Mouse (Mus musculus) heart, adult 2 months (tissue): ENCODE measurements around the gene Fam50a. TPM values are rescaled to one million over a fixed set of nuclear protein-coding genes. Genes with fewer than 3 reads are reported as not detected.
"Not testable (repeated sequence)": the region's sequence is repeated elsewhere in the genome, so short reads cannot be mapped to it uniquely, and the experiment has no call there.

ENCODE experiments used
- DNase-seq, 2 experiments: peaks; one replicate each; pipeline ENCODE4 v3.0.0; 2021
- H3K27ac ChIP-seq: fragments of 200-600 bp; 2 replicates; pipeline ENCODE4 v1.8.1; 2022
- H3K27me3 ChIP-seq: fragments of 200-500 bp; 2 replicates; pipeline ENCODE4 v1.6.1; 2012; ENCODE audit warnings: mild to moderate bottlenecking, low read length, inconsistent platforms, mixed read lengths; ENCODE audit not compliant: control insufficient read depth, insufficient read depth
- H3K36me3 ChIP-seq: fragments of 200-500 bp; 2 replicates; pipeline ENCODE4 v1.6.1; 2012; ENCODE audit warnings: low read length, inconsistent platforms; ENCODE audit not compliant: control insufficient read depth, insufficient read depth
- H3K4me1 ChIP-seq: fragments of 200-500 bp; 2 replicates; pipeline ENCODE4 v1.6.1; 2011; ENCODE audit warnings: low read length; ENCODE audit not compliant: control insufficient read depth, insufficient read depth
- H3K4me3 ChIP-seq: fragments of 200-600 bp; 2 replicates; pipeline ENCODE4 v1.8.1; 2022
- H3K79me2 ChIP-seq: fragments of 200-500 bp; replicated peaks from 2 replicates; pipeline ENCODE4 v1.6.1; 2012; ENCODE audit warnings: mild to moderate bottlenecking, inconsistent platforms, low read length, moderate library complexity, mixed read lengths; ENCODE audit not compliant: control insufficient read depth, insufficient read depth
- H3K9ac ChIP-seq: fragments of 200-500 bp; 2 replicates; pipeline ENCODE4 v1.6.1; 2012; ENCODE audit warnings: low read depth, mild to moderate bottlenecking, control low read depth, inconsistent platforms, low read length, mixed read lengths
- CTCF ChIP-seq: fragments of 200-600 bp; IDR thresholded peaks from 2 replicates; pipeline ENCODE4 v1.8.1; 2022; ENCODE audit warnings: antibody characterized with exemption, mild to moderate bottlenecking, moderate library complexity
- EP300 ChIP-seq: fragments of 200-500 bp; IDR thresholded peaks from 2 replicates; pipeline ENCODE4 v1.6.1; 2011; ENCODE audit warnings: low read depth, low read length, control low read depth; ENCODE audit not compliant: insufficient read depth
- POLR2A ChIP-seq: fragments of 200-500 bp; IDR thresholded peaks from 2 replicates; pipeline ENCODE4 v1.6.1; 2011; ENCODE audit warnings: mild to moderate bottlenecking, low read depth, low read length, control low read depth; ENCODE audit not compliant: insufficient read depth
- WGBS: fragments of 180-500 bp; shearing (Covaris S2); methylation state at CpG from one replicate; pipeline ENCODE4 v1.1.7; 2018; 5-methylcytosine and 5-hydroxymethylcytosine counted together
- intact Hi-C: fragments of 180-260 bp; cut with DNase I; formaldehyde crosslinking; loops from one replicate; pipeline ENCODE4 v1.15.1; 2025
- microRNA-seq, 2 experiments: library from miRNA; unstranded; fragments of <30 nt; microRNA quantifications; one replicate each; pipeline ENCODE4 v1.2.0; 2021
- polyA plus RNA-seq: library from polyadenylated mRNA; depleted of rRNA; stranded (reverse); fragments of >200 nt; gene quantifications from 2 replicates; pipeline ENCODE4 v1.2.3, GENCODE M21; 2012; rRNA removed
- total RNA-seq, 2 experiments: library from RNA; stranded (reverse); gene quantifications; 2 replicates each; pipeline ENCODE4 v1.2.3; 2021

Gene Fam50a
- total and polyA plus RNA-seq, 3 experiments, result 7.1 to 24.9 (median 24.6) TPM

DNA sequence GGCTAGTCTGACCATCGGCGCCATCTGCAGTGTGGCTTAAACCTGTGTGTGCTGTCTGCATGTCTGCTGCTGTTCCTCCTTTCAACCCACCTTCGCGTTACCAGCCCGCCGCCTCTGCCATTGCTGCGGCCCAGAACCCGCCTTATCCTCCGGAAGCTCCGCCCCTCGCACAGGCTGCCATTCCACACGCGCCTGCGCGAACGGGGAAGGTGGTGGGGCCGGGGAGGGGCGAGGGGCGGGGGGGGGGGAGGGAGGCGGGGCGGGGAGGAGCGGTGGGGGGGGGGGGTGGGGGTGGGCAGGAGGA is 40.6 kb downstream of the Fam50a start, which contains the start of gene Lage3:
Lage3 (minus strand) TSS at position 152 of the 304 bp plus-strand sequence.
- Histone ChIP-seq H3K27me3 (no peaks in the 10 kb centered on the region), H3K9ac (peak within 1 kb of the TSS; percentile 73), H3K4me3 (peak within 1 kb of the TSS; percentile 56), H3K4me1 (peaks cover 3% of the 10 kb centered on the region; the same call in 1 of the 2 replicates), H3K27ac (peak within 1 kb of the TSS; percentile 65), H3K36me3 (no peaks in the 10 kb centered on the region), H3K79me2 (no peaks in the 10 kb centered on the region)
- 31% methylated on average over 11 of the region's 22 CpGs for WGBS
- peak; percentile 85 to 88 for DNase-seq
- intact Hi-C loops, result loop anchor here (5.0 kb wide), 1 partner anchor 39 kb away; the partner anchor contains the start of genes Fam3a and Ikbkg
- TF ChIP-seq POLR2A (peak; percentile 77), EP300 (no peak), CTCF (no peak)

DNA sequence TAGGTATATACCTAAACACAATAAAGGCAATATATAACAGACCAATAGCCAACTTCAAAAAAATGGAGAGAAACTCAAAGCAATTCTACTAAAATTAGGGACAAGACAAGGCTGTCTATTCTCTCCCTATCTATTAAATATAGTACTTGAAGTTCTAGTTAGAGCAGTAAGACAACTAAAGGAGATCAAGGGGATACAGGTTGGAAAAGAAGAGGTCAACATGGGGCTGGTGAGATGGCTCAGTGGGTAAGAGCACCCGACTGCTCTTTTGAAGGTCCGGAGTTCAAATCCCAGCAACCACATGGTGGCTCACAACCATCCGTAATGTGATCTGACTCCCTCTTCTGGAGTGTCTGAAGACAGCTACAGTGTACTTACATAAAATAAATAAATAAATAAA is 44.2 kb downstream of the Fam50a start:
- H3K9ac ChIP-seq, H3K4me1 ChIP-seq, DNase-seq, H3K27ac ChIP-seq, intact Hi-C loops, H3K4me3 ChIP-seq, H3K27me3 ChIP-seq, H3K79me2 ChIP-seq, H3K36me3 ChIP-seq: not testable (repeated sequence)
- 84% methylated on average over 3 of the region's 3 CpGs for WGBS

DNA sequence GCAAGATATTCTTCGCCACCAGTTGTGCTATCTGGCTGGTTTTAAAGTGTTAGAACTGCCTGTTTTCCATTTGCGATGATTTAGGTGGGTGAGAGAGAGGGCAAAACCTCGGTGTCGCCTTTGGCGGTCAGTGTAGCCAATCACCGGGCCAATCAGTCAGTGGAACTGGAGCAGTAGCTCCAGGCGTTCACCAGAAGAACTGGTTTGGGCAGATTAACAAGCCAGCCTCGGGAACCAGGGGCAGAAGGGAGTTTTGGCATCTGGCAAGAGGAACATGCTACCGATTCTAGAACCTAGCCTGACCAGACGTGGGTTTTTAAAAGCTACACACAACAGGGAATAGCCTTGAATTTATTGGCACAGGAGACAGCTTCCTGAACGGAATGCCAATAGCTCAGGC is 46.3 kb downstream of the Fam50a start:
- Histone ChIP-seq H3K4me3 (no peak overlapping the region), H3K27me3 (no peaks in the 10 kb centered on the region), H3K27ac (no peak overlapping the region), H3K79me2 (no peaks in the 10 kb centered on the region), H3K36me3 (no peaks in the 10 kb centered on the region), H3K9ac (no peak overlapping the region), H3K4me1 (no peaks in the 10 kb centered on the region)
- no peak for DNase-seq
- no peak for TF ChIP-seq CTCF
- TF ChIP-seq EP300, result no peak
- TF ChIP-seq POLR2A, result no peak
- 45% methylated on average over 11 of the region's 11 CpGs for WGBS
- intact Hi-C loops, result no loop called here

DNA sequence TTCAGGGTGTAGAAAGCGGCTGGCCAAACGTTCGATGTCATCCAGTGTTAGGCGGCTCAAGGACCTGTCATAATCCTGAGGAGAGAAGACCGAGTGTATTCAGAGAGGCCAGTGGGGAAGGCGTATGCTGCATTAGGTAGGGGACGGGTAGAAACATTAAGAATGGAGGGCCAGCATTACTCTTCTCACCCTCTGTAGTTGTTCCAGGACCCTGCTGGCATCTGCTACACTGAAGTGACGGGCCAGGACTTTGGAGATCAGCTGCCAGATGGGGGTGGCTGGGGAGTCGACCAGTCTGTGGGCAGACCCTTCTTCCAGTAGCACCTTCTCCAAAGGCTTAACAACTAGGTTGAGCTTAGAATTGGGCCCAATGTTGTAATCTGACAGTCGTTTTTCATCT is 54.7 kb downstream of the Fam50a start:
- no peak for DNase-seq
- Histone ChIP-seq H3K4me1 (peaks cover 3% of the 10 kb centered on the region), H3K27ac (peak overlapping the region; percentile 83), H3K4me3 (peak overlapping the region; percentile 68), H3K36me3 (peaks cover 4% of the 10 kb centered on the region; the same call in 1 of the 2 replicates), H3K79me2 (no peaks in the 10 kb centered on the region), H3K9ac (peak overlapping the region; percentile 85), H3K27me3 (no peaks in the 10 kb centered on the region)
- TF ChIP-seq EP300 (no peak), POLR2A (no peak), CTCF (no peak)
- intact Hi-C loops, result loop anchor here (5.0 kb wide), 2 partner anchors 55 to 120 kb away; partner anchors contain the start of genes Fam50a and Flna
- WGBS, result 46% methylated on average over 10 of the region's 10 CpGs

DNA sequence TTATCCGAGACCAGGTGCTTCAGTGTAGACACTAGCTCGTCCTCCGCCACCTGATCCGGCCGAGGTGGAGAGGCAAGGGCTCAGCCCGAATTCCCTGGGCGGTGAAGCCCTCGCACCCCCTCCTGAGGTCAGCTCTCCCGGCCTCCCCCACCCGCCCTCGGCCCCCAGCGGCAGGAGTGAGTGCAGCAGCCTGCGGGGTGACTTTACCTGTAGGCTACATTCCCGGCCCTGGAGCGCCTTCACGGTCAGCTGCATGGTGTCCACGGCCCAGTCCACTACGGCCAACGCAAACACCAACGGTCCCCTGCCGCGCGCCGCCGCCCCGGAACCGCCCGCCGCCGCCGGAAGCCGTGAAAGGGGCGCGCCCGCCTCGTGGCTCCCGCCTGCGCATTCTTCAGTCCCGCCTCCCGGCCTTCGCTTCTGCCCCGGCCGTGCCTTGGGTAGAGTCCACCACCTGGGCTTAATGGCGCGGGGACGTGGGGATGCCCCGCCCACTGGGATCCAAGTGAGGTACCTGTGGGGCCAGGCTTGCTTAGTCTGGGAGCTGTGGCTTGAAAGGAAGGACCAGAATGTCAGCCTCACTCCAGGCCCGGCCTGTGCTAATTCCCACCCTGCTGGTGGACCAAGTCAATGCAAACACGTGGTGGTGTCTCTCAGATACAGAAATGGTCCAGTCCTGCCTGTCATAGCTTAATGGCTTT is 55.5 kb downstream of the Fam50a start:
- peak; percentile 84 to 86 for DNase-seq
- Histone ChIP-seq H3K27me3 (no peaks in the 10 kb centered on the region), H3K9ac (peak overlapping the region; percentile 85), H3K79me2 (no peaks in the 10 kb centered on the region), H3K4me1 (peaks cover 3% of the 10 kb centered on the region), H3K27ac (peak overlapping the region; percentile 83), H3K4me3 (peak overlapping the region; percentile 68), H3K36me3 (peaks cover 4% of the 10 kb centered on the region; the same call in 1 of the 2 replicates)
- 14% methylated on average over 49 of the region's 49 CpGs for WGBS
- peak; percentile 15; the same call in 1 of the 2 replicates for TF ChIP-seq POLR2A
- peak; percentile 35 for TF ChIP-seq CTCF
- no peak for TF ChIP-seq EP300
- intact Hi-C loops, result loop anchor here (5.0 kb wide), 2 partner anchors 56 to 121 kb away; partner anchors contain the start of genes Fam50a and Flna

Small RNAs within 50 kb of the gene (microRNA-seq; reads per million reads assigned to microRNA genes)
- gene Mir7091, result 0.77 to 1.7 reads per million in 2 experiments
- 0 to 0.56 reads per million in 2 experiments for gene Mir7092

Other genes with a start within 250 kb of the Fam50a start
- not detected for gene Opn1mw, start 185.6 kb upstream of the Fam50a start, total RNA-seq
- gene Opn1mw, start 185.6 kb upstream of the Fam50a start, polyA plus RNA-seq, result not detected in 2 replicates
- 10 to 100 TPM; 27.0 to 32.6 TPM for gene Mecp2, start 177.7 kb upstream of the Fam50a start, total RNA-seq
- gene Mecp2, start 177.7 kb upstream of the Fam50a start, polyA plus RNA-seq, result 6.2 and 9.6 TPM in 2 replicates
- not detected for gene Tex28, start 145.2 kb upstream of the Fam50a start, total RNA-seq
- not detected in 2 replicates for gene Tex28, start 145.2 kb upstream of the Fam50a start, polyA plus RNA-seq
- gene Tktl1, start 135.8 kb upstream of the Fam50a start, total RNA-seq, result not detected
- not detected in 2 replicates for gene Tktl1, start 135.8 kb upstream of the Fam50a start, polyA plus RNA-seq
- 100 to 1,000 TPM in 1 of 2 experiments, 10 to 100 TPM in 1; 87.4 to 104 TPM for gene Flna, start 63.2 kb upstream of the Fam50a start, total RNA-seq
- gene Flna, start 63.2 kb upstream of the Fam50a start, polyA plus RNA-seq, result 218 and 243 TPM in 2 replicates
- gene Emd, start 58.3 kb upstream of the Fam50a start, total RNA-seq, result 10 to 100 TPM; 33.8 to 37.6 TPM
- gene Emd, start 58.3 kb upstream of the Fam50a start, polyA plus RNA-seq, result 49.5 and 75.7 TPM in 2 replicates
- gene Rpl10, start 42.2 kb upstream of the Fam50a start, total RNA-seq, result 100 to 1,000 TPM; 200 to 274 TPM
- gene Rpl10, start 42.2 kb upstream of the Fam50a start, polyA plus RNA-seq, result 593 and 754 TPM in 2 replicates
- gene Taz, start 31.1 kb upstream of the Fam50a start, total RNA-seq, result 10 to 100 TPM; 45.6 to 47.4 TPM
- 93.5 and 103 TPM in 2 replicates for gene Taz, start 31.1 kb upstream of the Fam50a start, polyA plus RNA-seq
- 10 to 100 TPM; 15.4 to 19.7 TPM for gene Dnase1l1, start 30.7 kb upstream of the Fam50a start, total RNA-seq
- 21.2 and 33.2 TPM in 2 replicates for gene Dnase1l1, start 30.7 kb upstream of the Fam50a start, polyA plus RNA-seq
- 100 to 1,000 TPM; 131 to 132 TPM for gene Atp6ap1, start 15.9 kb upstream of the Fam50a start, total RNA-seq
- gene Atp6ap1, start 15.9 kb upstream of the Fam50a start, polyA plus RNA-seq, result 240 and 378 TPM in 2 replicates
- 10 to 100 TPM; 63.1 to 71.6 TPM for gene Gdi1, start 8.0 kb upstream of the Fam50a start, total RNA-seq
- 121 and 191 TPM in 2 replicates for gene Gdi1, start 8.0 kb upstream of the Fam50a start, polyA plus RNA-seq
- 1 to 10 TPM in 1 of 2 experiments, under 1 TPM in 1; 0.65 to 1.0 TPM for gene Plxna3, start 16.0 kb downstream of the Fam50a start, total RNA-seq
- 4.7 and 5.6 TPM in 2 replicates for gene Plxna3, start 16.0 kb downstream of the Fam50a start, polyA plus RNA-seq
- 10 to 100 TPM; 24.4 to 32.0 TPM for gene Lage3, start 40.6 kb downstream of the Fam50a start, total RNA-seq
- 38.5 and 44.6 TPM in 2 replicates for gene Lage3, start 40.6 kb downstream of the Fam50a start, polyA plus RNA-seq
- 10 to 100 TPM; 68.5 to 79.2 TPM for gene Ubl4a, start 60.2 kb downstream of the Fam50a start, total RNA-seq
- 58.1 and 93.7 TPM in 2 replicates for gene Ubl4a, start 60.2 kb downstream of the Fam50a start, polyA plus RNA-seq
- 1 to 10 TPM; 5.1 to 5.8 TPM for gene Slc10a3, start 60.3 kb downstream of the Fam50a start, total RNA-seq
- 10.4 and 12.6 TPM in 2 replicates for gene Slc10a3, start 60.3 kb downstream of the Fam50a start, polyA plus RNA-seq
- gene Fam3a, start 80.2 kb downstream of the Fam50a start, total RNA-seq, result 10 to 100 TPM; 16.6 to 21.5 TPM
- gene Fam3a, start 80.2 kb downstream of the Fam50a start, polyA plus RNA-seq, result 29.8 and 32.4 TPM in 2 replicates
- gene Ikbkg, start 80.3 kb downstream of the Fam50a start, total RNA-seq, result 10 to 100 TPM; 39.7 to 47.6 TPM
- 11.0 and 18.2 TPM in 2 replicates for gene Ikbkg, start 80.3 kb downstream of the Fam50a start, polyA plus RNA-seq
- 1 to 10 TPM; 6.5 to 7.1 TPM for gene G6pdx, start 116.2 kb downstream of the Fam50a start, total RNA-seq
- 13.1 and 13.9 TPM in 2 replicates for gene G6pdx, start 116.2 kb downstream of the Fam50a start, polyA plus RNA-seq
- not detected for gene Gm6880, start 168.4 kb downstream of the Fam50a start, total RNA-seq
- not detected in 2 replicates for gene Gm6880, start 168.4 kb downstream of the Fam50a start, polyA plus RNA-seq